Mouse (Mus musculus): ENCODE data around the gene Sit1. TPM values are rescaled to one million over a fixed set of nuclear protein-coding genes. Genes with fewer than 3 reads are reported as not detected.

Gene Sit1
- total RNA-seq, 2 experiments from 2014 or later: not detected

GRCm38 (mm10) chr4:43470301-43470700 is 13.2 kb downstream of the Sit1 start:
- DNase-seq (ENCODE audit: low spot score in 2 of 2): no peak

- DNase-seq (ENCODE audit: low spot score in 2 of 2): no peak
Measured at GRCm38 (mm10) chr4:43466872-43467271, 16.7 kb downstream of the Sit1 start.

- no peak for DNase-seq (ENCODE audit: low spot score in 2 of 2)
Measured at GRCm38 (mm10) chr4:43465935-43466334, 17.6 kb downstream of the Sit1 start.

- DNase-seq (ENCODE audit: low spot score in 2 of 2): no peak
Measured at GRCm38 (mm10) chr4:43463102-43463501, 20.4 kb downstream of the Sit1 start.

GRCm38 (mm10) chr4:43457124-43457523 is 26.4 kb downstream of the Sit1 start:
- no peak for DNase-seq (ENCODE audit: low spot score in 2 of 2)

- no peak for DNase-seq (ENCODE audit: low spot score in 2 of 2)
Measured at GRCm38 (mm10) chr4:43456470-43456869, 27.1 kb downstream of the Sit1 start.

GRCm38 (mm10) chr4:43454041-43454836 is 29.3 kb downstream of the Sit1 start, which contains the start of gene Cd72:
Gene Cd72, minus strand, starts transcription at chr4:43454628.
- no peak for DNase-seq (ENCODE audit: low spot score in 2 of 2)

GRCm38 (mm10) chr4:43453413-43453812 is 30.1 kb downstream of the Sit1 start:
- DNase-seq (ENCODE audit: low spot score in 2 of 2): no peak

GRCm38 (mm10) chr4:43452315-43452714 is 31.2 kb downstream of the Sit1 start:
- DNase-seq (ENCODE audit: low spot score in 2 of 2): no peak

- DNase-seq (ENCODE audit: low spot score in 2 of 2): no peak
Measured at GRCm38 (mm10) chr4:43448554-43448953, 35.0 kb downstream of the Sit1 start.

GRCm38 (mm10) chr4:43447251-43447650 is 36.3 kb downstream of the Sit1 start:
- no peak for DNase-seq (ENCODE audit: low spot score in 2 of 2)

- DNase-seq (ENCODE audit: low spot score in 2 of 2): no peak
Measured at GRCm38 (mm10) chr4:43443511-43443910, 40.0 kb downstream of the Sit1 start.

GRCm38 (mm10) chr4:43442456-43443361 is 40.8 kb downstream of the Sit1 start:
- DNase-seq (ENCODE audit: low spot score in 2 of 2): peak; percentile 58 to 70

- DNase-seq (ENCODE audit: low spot score in 2 of 2): peak; percentile 99 to 100
Measured at GRCm38 (mm10) chr4:43442044-43442443, 41.5 kb downstream of the Sit1 start.

- DNase-seq (ENCODE audit: low spot score in 2 of 2): no peak
Measured at GRCm38 (mm10) chr4:43441639-43442038, 41.9 kb downstream of the Sit1 start, which contains the start of gene Tesk1. Gene Tesk1, plus strand, starts transcription at chr4:43441939.

GRCm38 (mm10) chr4:43432832-43433231 is 50.7 kb downstream of the Sit1 start:
- DNase-seq (ENCODE audit: low spot score in 2 of 2): no peak

Other genes starting within 250 kb of the Sit1 start
- under 1 TPM; 0.23 to 0.52 TPM for gene Atp8b5, start 216.6 kb downstream of the Sit1 start, total RNA-seq (2021)
- gene Rusc2, start 101.8 kb downstream of the Sit1 start, total RNA-seq (2021): 100 to 1,000 TPM; 119 to 124 TPM
- gene Fam166b, start 54.6 kb downstream of the Sit1 start, total RNA-seq (2021): under 1 TPM; 0.54 to 0.81 TPM
- gene Tesk1, start 41.8 kb downstream of the Sit1 start, total RNA-seq (2021): 10 to 100 TPM; 83.3 to 89.9 TPM
- gene Cd72, start 29.1 kb downstream of the Sit1 start, total RNA-seq (2021): not detected
- gene Ccdc107, start 9.2 kb upstream of the Sit1 start, total RNA-seq (2021): 10 to 100 TPM; 27.7 to 29.3 TPM
- not detected for gene Arhgef39, start 16.0 kb upstream of the Sit1 start, total RNA-seq (2021)
- not detected for gene Car9, start 23.2 kb upstream of the Sit1 start, total RNA-seq (2021)
- gene Tpm2, start 40.0 kb upstream of the Sit1 start, total RNA-seq (2021): 1 to 10 TPM; 4.2 to 4.8 TPM
- gene Creb3, start 78.6 kb upstream of the Sit1 start, total RNA-seq (2021): 10 to 100 TPM; 67.4 to 74.5 TPM
- gene Tln1, start 79.0 kb upstream of the Sit1 start, total RNA-seq (2021): 10 to 100 TPM; 35.8 to 42.1 TPM
- 10 to 100 TPM; 43.6 to 48.0 TPM for gene Rgp1, start 95.0 kb upstream of the Sit1 start, total RNA-seq (2021)
- gene Gba2, start 95.1 kb upstream of the Sit1 start, total RNA-seq (2021): 10 to 100 TPM; 58.8 to 65.2 TPM
- not detected for gene Msmp, start 100.8 kb upstream of the Sit1 start, total RNA-seq (2021)
- gene Npr2, start 148.2 kb upstream of the Sit1 start, total RNA-seq (2021): 10 to 100 TPM; 47.2 to 52.7 TPM
- gene Spag8, start 169.9 kb upstream of the Sit1 start, total RNA-seq (2021): 1 to 10 TPM; 1.4 to 2.3 TPM
- gene Hint2, start 172.7 kb upstream of the Sit1 start, total RNA-seq (2021): 10 to 100 TPM; 31.3 to 36.7 TPM
- gene Tmem8b, start 185.2 kb upstream of the Sit1 start, total RNA-seq (2021): 10 to 100 TPM; 68.2 to 72.1 TPM
- gene Fam221b, start 185.4 kb upstream of the Sit1 start, total RNA-seq (2021): 1 to 10 TPM; 1.5 to 1.8 TPM
- not detected for gene Olfr70, start 217.1 kb upstream of the Sit1 start, total RNA-seq (2021)
- gene Olfr71, start 226.5 kb upstream of the Sit1 start, total RNA-seq (2021): not detected
- 1 to 10 TPM in 1 of 2 experiments, under 1 TPM in 1; 0.79 to 1.6 TPM for gene Hrct1, start 243.5 kb upstream of the Sit1 start, total RNA-seq (2021)
- 1 to 10 TPM in 1 of 2 experiments, under 1 TPM in 1; 0.58 to 1.3 TPM for gene Spaar, start 246.3 kb upstream of the Sit1 start, total RNA-seq (2021)